Mouse (Mus musculus) heart, adult 2 months (tissue): Measurements from ENCODE around the gene Stk32c. TPM values are rescaled to one million over a fixed set of nuclear protein-coding genes. Genes with fewer than 3 reads are reported as not detected.
A peak's percentile ranks its signal among the peaks of the same experiment; 100 is the strongest.

Source experiments
- DNase-seq, 2 experiments: peaks; one replicate each; pipeline ENCODE4 v3.0.0; 2021
- H3K27ac ChIP-seq: fragments of 200-600 bp; 2 replicates; pipeline ENCODE4 v1.8.1; 2022
- H3K27me3 ChIP-seq: fragments of 200-500 bp; 2 replicates; pipeline ENCODE4 v1.6.1; 2012; ENCODE audit warnings: mild to moderate bottlenecking, low read length, inconsistent platforms, mixed read lengths; ENCODE audit not compliant: control insufficient read depth, insufficient read depth
- H3K36me3 ChIP-seq: fragments of 200-500 bp; 2 replicates; pipeline ENCODE4 v1.6.1; 2012; ENCODE audit warnings: low read length, inconsistent platforms; ENCODE audit not compliant: control insufficient read depth, insufficient read depth
- H3K4me1 ChIP-seq: fragments of 200-500 bp; 2 replicates; pipeline ENCODE4 v1.6.1; 2011; ENCODE audit warnings: low read length; ENCODE audit not compliant: control insufficient read depth, insufficient read depth
- H3K4me3 ChIP-seq: fragments of 200-600 bp; 2 replicates; pipeline ENCODE4 v1.8.1; 2022
- H3K79me2 ChIP-seq: fragments of 200-500 bp; replicated peaks from 2 replicates; pipeline ENCODE4 v1.6.1; 2012; ENCODE audit warnings: mild to moderate bottlenecking, inconsistent platforms, low read length, moderate library complexity, mixed read lengths; ENCODE audit not compliant: control insufficient read depth, insufficient read depth
- H3K9ac ChIP-seq: fragments of 200-500 bp; 2 replicates; pipeline ENCODE4 v1.6.1; 2012; ENCODE audit warnings: low read depth, mild to moderate bottlenecking, control low read depth, inconsistent platforms, low read length, mixed read lengths
- CTCF ChIP-seq: fragments of 200-600 bp; IDR thresholded peaks from 2 replicates; pipeline ENCODE4 v1.8.1; 2022; ENCODE audit warnings: antibody characterized with exemption, mild to moderate bottlenecking, moderate library complexity
- EP300 ChIP-seq: fragments of 200-500 bp; IDR thresholded peaks from 2 replicates; pipeline ENCODE4 v1.6.1; 2011; ENCODE audit warnings: low read depth, low read length, control low read depth; ENCODE audit not compliant: insufficient read depth
- POLR2A ChIP-seq: fragments of 200-500 bp; IDR thresholded peaks from 2 replicates; pipeline ENCODE4 v1.6.1; 2011; ENCODE audit warnings: mild to moderate bottlenecking, low read depth, low read length, control low read depth; ENCODE audit not compliant: insufficient read depth
- WGBS: fragments of 180-500 bp; shearing (Covaris S2); methylation state at CpG from one replicate; pipeline ENCODE4 v1.1.7; 2018; 5-methylcytosine and 5-hydroxymethylcytosine counted together
- intact Hi-C: fragments of 180-260 bp; cut with DNase I; formaldehyde crosslinking; loops from one replicate; pipeline ENCODE4 v1.15.1; 2025
- polyA plus RNA-seq: library from polyadenylated mRNA; depleted of rRNA; stranded (reverse); fragments of >200 nt; gene quantifications from 2 replicates; pipeline ENCODE4 v1.2.3, GENCODE M21; 2012
- total RNA-seq, 2 experiments: library from RNA; stranded (reverse); gene quantifications; 2 replicates each; pipeline ENCODE4 v1.2.3; 2021

The Stk32c gene
- total and polyA plus RNA-seq, 3 experiments, result 0.68 to 1.1 (median 0.94) TPM

GRCm38 (mm10) chr7:139233714-139234113, 20.6 kb upstream of the Stk32c start:
- Histone ChIP-seq H3K36me3 (no peaks in the 10 kb centered on the region), H3K79me2 (no peaks in the 10 kb centered on the region), H3K27ac (no peak overlapping the region), H3K4me3 (no peak overlapping the region), H3K9ac (no peak overlapping the region), H3K4me1 (peaks cover 14% of the 10 kb centered on the region), H3K27me3 (no peaks in the 10 kb centered on the region)
- intact Hi-C loops, result loop anchor here (1.0 to 2.0 kb wide), 3 partner anchors 40 to 239 kb away; no protein-coding TSS in a partner anchor
- WGBS, result 0% methylated on average over 7 of the region's 7 CpGs
- TF ChIP-seq POLR2A (no peak), EP300 (peak; percentile 96)
- DNase-seq, result peak; percentile 89 to 92

- H3K27ac ChIP-seq, result no peak overlapping the region; the same call in 1 of the 2 replicates
- no peaks in the 10 kb centered on the region for H3K36me3 ChIP-seq
- TF ChIP-seq POLR2A, result no peak
- TF ChIP-seq EP300, result no peak
- TF ChIP-seq CTCF, result no peak
- no peak for DNase-seq
- H3K9ac ChIP-seq, result no peak overlapping the region
- H3K4me1 ChIP-seq, result peaks cover 18% of the 10 kb centered on the region
- intact Hi-C loops, result no loop called here
- no peak overlapping the region for H3K4me3 ChIP-seq
- H3K27me3 ChIP-seq, result no peaks in the 10 kb centered on the region
- 71% methylated on average over 12 of the region's 12 CpGs for WGBS
- H3K79me2 ChIP-seq, result no peaks in the 10 kb centered on the region
Measured at GRCm38 (mm10) chr7:139230241-139230640, 17.1 kb upstream of the Stk32c start.

- Histone ChIP-seq H3K4me3 (no peak overlapping the region), H3K79me2 (no peaks in the 10 kb centered on the region), H3K27ac (no peak overlapping the region; the same call in 1 of the 2 replicates), H3K36me3 (no peaks in the 10 kb centered on the region), H3K9ac (no peak overlapping the region), H3K4me1 (peaks cover 19% of the 10 kb centered on the region), H3K27me3 (no peaks in the 10 kb centered on the region)
- 70% methylated on average over 5 of the region's 5 CpGs for WGBS
- intact Hi-C loops, result no loop called here
- no peak for DNase-seq
- TF ChIP-seq CTCF (no peak), POLR2A (no peak)
Measured at GRCm38 (mm10) chr7:139229837-139230236, 16.7 kb upstream of the Stk32c start.

- H3K36me3 ChIP-seq, result no peaks in the 10 kb centered on the region
- peak overlapping the region; percentile 14; the same call in 1 of the 2 replicates for H3K9ac ChIP-seq
- H3K27me3 ChIP-seq, result no peaks in the 10 kb centered on the region
- intact Hi-C loops, result no loop called here
- TF ChIP-seq EP300, result 0 out of 2 replicates have a peak, but pooled peaks have one; percentile 46
- no peak for TF ChIP-seq CTCF
- TF ChIP-seq POLR2A, result peak; percentile 42; the same call in 1 of the 2 replicates
- DNase-seq, result peak; percentile 27 to 55
- H3K27ac ChIP-seq, result peak overlapping the region; percentile 66
- no peak overlapping the region for H3K4me3 ChIP-seq
- no peaks in the 10 kb centered on the region for H3K79me2 ChIP-seq
- peaks cover 15% of the 10 kb centered on the region for H3K4me1 ChIP-seq
- WGBS, result 12% methylated on average over 6 of the region's 6 CpGs
Measured at GRCm38 (mm10) chr7:139228447-139229171, 15.5 kb upstream of the Stk32c start.

GRCm38 (mm10) chr7:139226416-139226815, 13.3 kb upstream of the Stk32c start:
- Histone ChIP-seq H3K4me1 (peaks cover 15% of the 10 kb centered on the region), H3K79me2 (no peaks in the 10 kb centered on the region), H3K27ac (no peak overlapping the region), H3K27me3 (no peaks in the 10 kb centered on the region), H3K4me3 (no peak overlapping the region), H3K9ac (no peak overlapping the region), H3K36me3 (no peaks in the 10 kb centered on the region)
- TF ChIP-seq POLR2A, result no peak
- TF ChIP-seq CTCF, result no peak
- no peak for TF ChIP-seq EP300
- intact Hi-C loops, result no loop called here
- WGBS, result 90% methylated on average over 7 of the region's 7 CpGs
- DNase-seq, result no peak

- peak in 1 of 2 experiments; percentile 50 for DNase-seq
- Histone ChIP-seq H3K36me3 (no peaks in the 10 kb centered on the region), H3K4me1 (peaks cover 15% of the 10 kb centered on the region), H3K4me3 (no peak overlapping the region), H3K27me3 (no peaks in the 10 kb centered on the region), H3K9ac (no peak overlapping the region), H3K79me2 (no peaks in the 10 kb centered on the region), H3K27ac (no peak overlapping the region)
- WGBS, result 30% methylated on average over 8 of the region's 8 CpGs
- intact Hi-C loops, result no loop called here
- TF ChIP-seq EP300, result no peak
- no peak for TF ChIP-seq POLR2A
- no peak for TF ChIP-seq CTCF
Measured at GRCm38 (mm10) chr7:139224725-139225124, 11.6 kb upstream of the Stk32c start.
